Mouse (Mus musculus) adrenal gland, adult 2 months (tissue): ENCODE measurements at regions not wholly inside any gene's neighbourhood (a gene's known extent, or its start where the extent isn't known, plus 50 kb on each side); places are given as distances from the start of the nearest gene placed in this dataset.
A peak's percentile ranks its signal among the peaks of the same experiment; 100 is the strongest.
"Not testable (repeated sequence)": the region's sequence is repeated elsewhere in the genome, so short reads cannot be mapped to it uniquely, and the experiment has no call there.

Experiments used
- DNase-seq: peaks from one replicate; pipeline ENCODE4 v3.0.0; 2021

- DNase-seq, result no peak
These were observed 79.9 kb upstream of the Tars start for GRCm38 (mm10) chr15:11479166-11479944.

- DNase-seq, result no peak
These were observed 76.8 kb upstream of the Tars start for GRCm38 (mm10) chr15:11476248-11476647.

GRCm38 (mm10) chr15:11463341-11463740, 63.9 kb upstream of the Tars start:
- no peak for DNase-seq

GRCm38 (mm10) chr15:11461575-11461974, 62.1 kb upstream of the Tars start:
- not testable (repeated sequence) for DNase-seq

- DNase-seq, result no peak
These were observed 59.8 kb upstream of the Tars start for GRCm38 (mm10) chr15:11459306-11459705.

- DNase-seq, result peak; percentile 30
These were observed 57.8 kb upstream of the Tars start for GRCm38 (mm10) chr15:11457278-11457677.

- DNase-seq, result no peak
These were observed 56.5 kb upstream of the Tars start for GRCm38 (mm10) chr15:11455982-11456381.

- DNase-seq, result no peak
These were observed 55.9 kb upstream of the Tars start for GRCm38 (mm10) chr15:11455366-11455785.

GRCm38 (mm10) chr15:11453997-11454396, 54.5 kb upstream of the Tars start:
- no peak for DNase-seq

GRCm38 (mm10) chr15:11451635-11452034, 52.2 kb upstream of the Tars start:
- DNase-seq, result no peak
